Mouse (Mus musculus) lung, postnatal 36 days (tissue): Measurements from ENCODE around the gene Rbm28.

ENCODE experiments used
- DNase-seq: peaks from one replicate; pipeline ENCODE4 v3.0.0; 2022; ENCODE audit warnings: mixed read lengths

The Rbm28 gene

GRCm38 (mm10) chr6:29164314-29165244, at the start of gene Rbm28:
Gene Rbm28 (minus strand): TSS chr6:29165006.
- peak; percentile 93 for DNase-seq

- peak; percentile 68 for DNase-seq
These were observed 49.4 kb upstream of the Rbm28 start for GRCm38 (mm10) chr6:29214245-29214644.

- no peak for DNase-seq
These were observed 48.6 kb upstream of the Rbm28 start for GRCm38 (mm10) chr6:29213436-29213835.

- DNase-seq: peak; percentile 90
These were observed 47.1 kb upstream of the Rbm28 start for GRCm38 (mm10) chr6:29211806-29212492.

GRCm38 (mm10) chr6:29211146-29211545, 46.3 kb upstream of the Rbm28 start:
- no peak for DNase-seq

GRCm38 (mm10) chr6:29210231-29210936, 45.6 kb upstream of the Rbm28 start:
- DNase-seq: no peak

GRCm38 (mm10) chr6:29208178-29208577, 43.4 kb upstream of the Rbm28 start:
- peak; percentile 67 for DNase-seq

GRCm38 (mm10) chr6:29207017-29207416, 42.2 kb upstream of the Rbm28 start:
- no peak for DNase-seq

- no peak for DNase-seq
These were observed 41.2 kb upstream of the Rbm28 start for GRCm38 (mm10) chr6:29206006-29206405.

- peak; percentile 70 for DNase-seq
These were observed 40.3 kb upstream of the Rbm28 start for GRCm38 (mm10) chr6:29204932-29205614.

GRCm38 (mm10) chr6:29203861-29204585, 39.2 kb upstream of the Rbm28 start:
- no peak for DNase-seq

- DNase-seq: no peak
These were observed 38.3 kb upstream of the Rbm28 start for GRCm38 (mm10) chr6:29203096-29203495.

GRCm38 (mm10) chr6:29201988-29202387, 37.2 kb upstream of the Rbm28 start:
- no peak for DNase-seq

- no peak for DNase-seq
These were observed 36.5 kb upstream of the Rbm28 start for GRCm38 (mm10) chr6:29201341-29201740.

- no peak for DNase-seq
These were observed 35.7 kb upstream of the Rbm28 start for GRCm38 (mm10) chr6:29200496-29200895.

GRCm38 (mm10) chr6:29199223-29199855, 34.5 kb upstream of the Rbm28 start:
- no peak for DNase-seq

- DNase-seq: peak; percentile 96
These were observed 33.8 kb upstream of the Rbm28 start for GRCm38 (mm10) chr6:29198309-29199222.

- no peak for DNase-seq
These were observed 31.3 kb upstream of the Rbm28 start for GRCm38 (mm10) chr6:29195846-29196698.

GRCm38 (mm10) chr6:29195146-29195545, 30.3 kb upstream of the Rbm28 start:
- no peak for DNase-seq
